Mouse (Mus musculus) adrenal gland, adult 18-20 months (tissue): Measurements from ENCODE around the gene Il12rb1. TPM values are rescaled to one million over a fixed set of nuclear protein-coding genes. Genes with fewer than 3 reads are reported as not detected.

Experiments
- DNase-seq, 2 experiments: peaks; one replicate each; pipeline ENCODE4 v3.0.0; 2021 to 2022; ENCODE audit warnings: low spot score in 2 of 2
- total RNA-seq, 2 experiments: library from RNA; stranded (reverse); gene quantifications; 1 replicate in 1 of 2; 2 replicates in 1 of 2; pipeline ENCODE4 v1.2.3; 2021

Gene Il12rb1
- total RNA-seq, 2 experiments from 2014 or later = 0.66 to 0.77 TPM

GRCm38 (mm10) chr8:70846371-70847154 is 38.3 kb downstream of the Il12rb1 start:
- no peak for DNase-seq

GRCm38 (mm10) chr8:70849333-70849990 is 41.2 kb downstream of the Il12rb1 start:
- DNase-seq = no peak

GRCm38 (mm10) chr8:70850132-70850845 is 42.0 kb downstream of the Il12rb1 start:
- no peak for DNase-seq

DNA sequence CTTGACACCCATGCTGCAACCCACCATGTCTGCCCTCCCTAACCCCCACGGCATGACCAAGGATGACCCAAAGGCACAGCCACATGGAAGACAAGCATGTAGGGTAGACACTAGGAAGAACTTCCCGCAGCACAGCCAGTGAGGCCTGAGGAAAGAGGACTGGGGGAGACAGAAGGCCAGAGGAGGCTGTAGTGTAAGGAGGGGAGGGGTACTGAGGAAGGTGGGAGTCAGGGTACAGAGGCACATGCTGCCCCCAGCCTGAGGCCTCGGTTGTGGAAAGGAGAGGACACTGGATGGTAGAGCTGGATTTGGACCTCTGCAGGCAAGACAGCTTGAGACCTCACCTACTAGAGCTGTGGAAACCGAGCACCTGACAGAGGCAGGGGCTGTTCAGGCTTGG is 42.7 kb downstream of the Il12rb1 start:
- DNase-seq = no peak

GRCm38 (mm10) chr8:70851837-70852236 is 43.6 kb downstream of the Il12rb1 start:
- DNase-seq = no peak

- no peak for DNase-seq
Measured at GRCm38 (mm10) chr8:70852595-70853231, 44.5 kb downstream of the Il12rb1 start.

- DNase-seq = no peak
Measured at GRCm38 (mm10) chr8:70853863-70854262, 45.6 kb downstream of the Il12rb1 start.

DNA sequence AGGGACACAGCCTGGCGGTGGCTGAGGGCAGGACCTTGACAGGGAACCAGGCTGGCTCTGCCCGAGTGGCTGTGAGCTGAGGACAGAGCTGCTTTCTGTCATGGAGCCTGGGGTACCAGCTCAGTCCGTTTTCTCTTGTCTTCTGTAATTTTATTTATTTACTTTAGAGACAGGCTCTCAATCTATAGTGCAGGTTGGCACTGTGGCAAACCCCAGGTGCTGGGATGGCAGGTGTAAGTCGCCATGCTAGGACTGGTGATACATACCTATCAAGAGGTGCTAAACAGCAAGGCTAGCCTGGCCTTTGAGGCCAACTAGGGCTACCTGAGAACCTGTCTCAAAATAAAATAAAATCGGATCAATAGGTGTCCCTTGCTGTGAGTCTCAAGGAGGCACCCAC is 47.8 kb downstream of the Il12rb1 start:
- no peak for DNase-seq

DNA sequence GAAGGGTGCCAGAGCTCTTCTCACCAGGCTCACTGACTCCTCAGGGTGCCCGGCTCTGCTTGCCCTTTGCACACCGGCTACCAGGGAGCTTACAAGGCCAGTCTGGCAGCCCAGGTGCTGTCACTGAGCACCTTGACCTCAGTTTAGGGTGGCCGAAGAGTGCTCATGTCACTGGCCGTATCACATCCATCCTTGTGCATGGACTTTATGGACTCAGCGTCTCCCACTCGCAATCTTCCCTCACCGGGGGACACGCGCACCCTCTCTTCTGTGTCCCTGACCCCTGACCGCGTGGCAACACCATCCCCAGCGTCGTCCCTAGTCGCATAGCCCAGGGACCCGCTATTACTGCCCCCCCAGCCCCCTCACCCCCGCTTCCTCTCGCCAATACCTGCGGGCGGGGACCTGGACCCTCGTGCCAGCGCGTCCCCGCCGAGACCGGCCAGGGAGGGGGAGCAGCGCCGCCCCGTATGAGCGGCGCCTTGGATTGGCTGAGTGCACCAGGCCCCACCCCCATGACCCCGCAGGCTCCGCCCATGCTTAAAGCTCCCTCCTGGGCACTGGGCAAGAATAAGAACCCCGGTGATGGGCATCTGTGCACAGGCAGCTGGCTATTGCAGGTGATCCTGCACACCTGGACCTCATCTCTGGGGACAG is 48.4 kb downstream of the Il12rb1 start:
- peak; percentile 69 to 76 for DNase-seq

- no peak for DNase-seq
Measured at GRCm38 (mm10) chr8:70857516-70857915, 49.3 kb downstream of the Il12rb1 start.

DNA sequence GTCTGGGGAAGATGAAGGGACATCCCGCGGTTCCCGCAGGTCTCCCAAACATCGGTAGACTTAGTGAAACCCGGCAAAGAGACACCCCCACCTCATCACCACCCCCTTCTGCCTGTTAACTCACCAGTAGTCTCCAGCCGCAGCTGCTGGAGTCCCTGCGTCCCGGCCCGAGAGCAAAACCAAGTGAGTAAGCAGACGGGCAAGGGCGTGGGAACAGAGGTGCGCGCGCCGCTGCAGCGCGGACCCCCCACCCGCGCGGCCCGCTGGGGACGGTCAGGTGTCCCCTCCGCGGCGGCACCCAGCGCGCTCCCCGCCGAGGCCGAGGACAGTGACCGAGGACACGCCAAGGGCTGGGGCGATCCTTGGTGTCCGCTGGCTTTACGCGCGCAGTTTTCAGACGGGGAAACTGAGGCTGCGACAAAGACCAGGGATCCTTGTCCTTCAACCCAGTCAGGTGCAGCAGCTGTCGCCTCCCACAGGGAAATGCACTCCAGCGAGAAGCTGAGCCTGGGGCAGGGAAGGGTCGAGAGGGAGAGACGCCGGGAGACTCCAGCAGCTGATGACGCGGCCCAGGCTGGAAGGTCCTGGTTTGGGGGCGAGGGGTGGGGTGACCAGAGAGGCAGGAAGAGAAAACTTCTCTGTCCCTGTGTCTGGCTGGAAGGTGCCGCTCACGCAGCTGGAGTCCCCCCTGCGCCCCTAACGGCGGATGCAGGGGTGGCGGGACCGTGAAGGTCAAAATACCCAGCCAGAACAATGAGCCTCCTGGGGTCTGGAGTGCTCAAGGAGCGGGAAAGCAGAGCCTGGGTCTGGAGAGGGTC is 54.8 kb downstream of the Il12rb1 start, which contains the start of gene Kcnn1:
Kcnn1 (minus strand) TSS at position 435 of the 818 bp plus-strand sequence.
- no peak for DNase-seq

DNA sequence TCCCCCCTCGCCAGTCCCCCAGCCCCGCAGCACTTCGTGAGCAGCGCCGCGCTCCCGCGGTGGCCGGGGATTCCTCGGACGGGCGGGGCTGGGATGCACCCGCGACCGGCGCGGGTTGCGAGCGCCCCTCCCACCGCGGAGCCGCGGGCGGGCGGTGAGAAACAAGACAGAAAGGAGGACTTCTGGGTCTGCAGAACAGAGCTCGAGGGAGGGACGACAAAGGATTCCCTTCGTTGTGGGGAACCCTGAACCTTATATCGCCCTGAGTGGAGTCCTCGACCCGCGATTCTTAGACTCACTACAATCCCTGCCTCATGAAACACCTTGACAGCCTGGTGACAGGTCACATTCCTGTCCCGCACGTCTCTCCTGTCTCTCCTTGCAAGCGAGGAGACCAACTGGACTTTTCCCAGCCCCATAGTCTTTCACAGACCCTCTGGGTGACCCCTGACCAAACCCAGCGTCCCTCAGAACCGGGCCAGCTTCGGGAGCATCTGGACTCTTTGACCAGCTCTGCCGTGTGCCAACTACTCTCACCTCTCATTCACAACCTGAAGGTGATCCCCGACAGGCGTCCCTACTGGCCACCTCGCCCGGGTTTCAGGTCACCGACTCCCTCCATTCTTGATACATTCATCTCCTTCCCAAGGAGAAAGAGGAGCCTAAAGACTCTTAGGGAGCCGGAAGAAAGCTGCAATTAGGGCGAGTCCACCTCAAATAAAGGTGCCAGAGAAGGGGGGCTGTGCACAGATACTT is 55.9 kb downstream of the Il12rb1 start:
- DNase-seq = no peak

GRCm38 (mm10) chr8:70864712-70865221 is 56.5 kb downstream of the Il12rb1 start:
- DNase-seq = peak in 1 of 2 experiments; percentile 44

GRCm38 (mm10) chr8:70865350-70866000 is 57.2 kb downstream of the Il12rb1 start:
- DNase-seq = peak; percentile 95 to 96

DNA sequence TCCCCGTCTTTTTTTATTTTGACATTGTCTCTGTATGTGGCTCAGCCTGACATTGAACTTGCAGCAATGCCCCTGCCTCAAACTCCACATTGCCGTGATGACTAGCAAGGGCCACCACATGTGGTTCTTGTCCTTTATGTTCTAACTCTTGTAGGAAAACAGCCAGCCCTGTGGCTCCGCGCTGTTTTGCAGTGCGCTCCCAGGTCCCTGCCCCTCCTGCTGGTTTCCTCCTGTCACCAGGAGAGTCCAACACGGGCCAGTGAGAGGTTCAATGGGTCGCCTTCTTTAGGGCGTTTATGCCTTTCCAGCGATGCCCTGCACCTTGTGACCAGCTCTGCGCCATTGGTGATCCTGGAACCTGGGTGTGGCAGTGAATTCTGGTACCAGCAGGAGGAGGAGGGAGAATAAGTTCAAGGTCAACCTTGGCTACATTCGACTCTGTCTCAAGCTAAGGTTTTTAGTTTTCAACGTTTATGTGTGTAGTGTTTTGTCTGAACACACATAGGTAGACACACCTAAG is 57.8 kb downstream of the Il12rb1 start:
- DNase-seq = no peak

GRCm38 (mm10) chr8:70866566-70866965 is 58.3 kb downstream of the Il12rb1 start:
- no peak for DNase-seq

GRCm38 (mm10) chr8:70868559-70869198 is 60.4 kb downstream of the Il12rb1 start:
- peak in 1 of 2 experiments; percentile 25 for DNase-seq

DNA sequence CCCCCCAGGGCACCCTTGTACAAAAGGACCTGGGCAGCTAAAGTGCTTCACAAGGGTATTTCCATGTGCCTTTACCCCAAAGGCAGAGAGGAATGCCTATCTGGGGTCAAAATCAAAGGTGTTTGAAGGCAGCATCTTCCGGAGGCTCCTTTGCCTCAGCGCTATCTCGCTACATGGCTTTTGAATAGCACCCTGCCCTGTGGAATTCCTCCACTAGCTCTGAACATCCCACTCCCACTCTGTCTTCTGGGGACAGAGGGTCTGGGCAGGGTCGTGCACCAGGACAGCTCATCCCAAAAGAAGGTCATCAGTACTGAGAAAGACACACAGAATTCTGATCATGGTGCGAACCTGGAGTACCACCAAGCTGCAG is 60.9 kb downstream of the Il12rb1 start:
- no peak for DNase-seq
